Mouse (Mus musculus) left cerebral cortex, postnatal 14 days (tissue): Measurements from ENCODE around the gene Entpd4b. TPM values are rescaled to one million over a fixed set of nuclear protein-coding genes. Genes with fewer than 3 reads are reported as not detected.
"Not testable (repeated sequence)": the region's sequence is repeated elsewhere in the genome, so short reads cannot be mapped to it uniquely, and the experiment has no call there.

Experiments
- DNase-seq, 2 experiments: peaks; one replicate each; pipeline ENCODE4 v3.0.0; 2021 to 2022; ENCODE audit warnings: low spot score in 2 of 2, mixed read lengths in 1 of 2
- intact Hi-C: fragments of 180-260 bp; cut with DNase I; formaldehyde crosslinking; loops from one replicate; pipeline ENCODE4 v1.15.1; 2025
- long read RNA-seq, 2 experiments: library from polyadenylated mRNA; stranded (forward); transcript quantifications; one replicate each; pipeline ENCODE4 v2.0.0; 2021
- total RNA-seq, 2 experiments: library from RNA; stranded (reverse); gene quantifications; 2 replicates each; pipeline ENCODE4 v1.2.3; 2021

The Entpd4b gene
- 10 to 100 TPM; 41.6 to 42.1 TPM for total RNA-seq
- long read RNA-seq, experiment 1, transcript Entpd4b-204 (13 exons, 3,589 nt): major isoform, 34 of 127 reads
- long read RNA-seq, experiment 1, partial matches to known transcripts: 6 of 127 reads
- long read RNA-seq, experiment 1, other reads (novel, unspliced or antisense): 87 of 127 reads
- long read RNA-seq, experiment 2, transcript Entpd4b-204 (13 exons, 3,589 nt): major isoform, 40 of 138 reads
- long read RNA-seq, experiment 2, partial matches to known transcripts: 4 of 138 reads
- long read RNA-seq, experiment 2, other reads (novel, unspliced or antisense): 94 of 138 reads

- DNase-seq, intact Hi-C loops: not testable (repeated sequence)
These were observed at the start of gene Entpd4b for GRCm38 (mm10) chr14:69555110-69555831. Entpd4b (plus strand) TSS chr14:69555424.

GRCm38 (mm10) chr14:69507000-69507399 lies 48.2 kb upstream of the Entpd4b start:
- DNase-seq, intact Hi-C loops: not testable (repeated sequence)

- DNase-seq, intact Hi-C loops: not testable (repeated sequence)
These were observed 42.8 kb upstream of the Entpd4b start, which contains the start of gene Gm27179 for GRCm38 (mm10) chr14:69512449-69512848. Gm27179 (minus strand) TSS chr14:69512549.

- intact Hi-C loops, DNase-seq: not testable (repeated sequence)
These were observed 34.4 kb upstream of the Entpd4b start for GRCm38 (mm10) chr14:69520810-69521209.

- DNase-seq, intact Hi-C loops: not testable (repeated sequence)
These were observed 32.2 kb upstream of the Entpd4b start for GRCm38 (mm10) chr14:69523001-69523400.

GRCm38 (mm10) chr14:69526202-69526601 lies 29.0 kb upstream of the Entpd4b start:
- intact Hi-C loops, DNase-seq: not testable (repeated sequence)

GRCm38 (mm10) chr14:69536539-69536938 lies 18.7 kb upstream of the Entpd4b start:
- DNase-seq, intact Hi-C loops: not testable (repeated sequence)

- DNase-seq, intact Hi-C loops: not testable (repeated sequence)
These were observed 15.1 kb upstream of the Entpd4b start for GRCm38 (mm10) chr14:69540113-69540512.

- DNase-seq: not testable (repeated sequence)
These were observed 12.5 kb upstream of the Entpd4b start for GRCm38 (mm10) chr14:69542695-69543094.

GRCm38 (mm10) chr14:69544033-69544432 lies 11.2 kb upstream of the Entpd4b start:
- DNase-seq, intact Hi-C loops: not testable (repeated sequence)

More at GRCm38 (mm10) chr14:69542695-69543094, 12.5 kb upstream of the Entpd4b start:
- intact Hi-C loops: not testable (repeated sequence)

GRCm38 (mm10) chr14:69545052-69545451 lies 10.2 kb upstream of the Entpd4b start:
- intact Hi-C loops, DNase-seq: not testable (repeated sequence)

- DNase-seq, intact Hi-C loops: not testable (repeated sequence)
These were observed 7.9 kb upstream of the Entpd4b start for GRCm38 (mm10) chr14:69547310-69547709.

- intact Hi-C loops, DNase-seq: not testable (repeated sequence)
These were observed 1.6 kb downstream of the Entpd4b start for GRCm38 (mm10) chr14:69556820-69557219.

- not testable (repeated sequence) for DNase-seq
These were observed 2.3 kb downstream of the Entpd4b start for GRCm38 (mm10) chr14:69557550-69557949.

More at GRCm38 (mm10) chr14:69557550-69557949, 2.3 kb downstream of the Entpd4b start:
- intact Hi-C loops: not testable (repeated sequence)

Other genes starting within 250 kb of the Entpd4b start
- 10 to 100 TPM; 11.5 to 14.3 TPM for gene Gm16867, start 52.1 kb upstream of the Entpd4b start, total RNA-seq
- not detected for gene Gm27179, start 42.9 kb upstream of the Entpd4b start, total RNA-seq